Mouse (Mus musculus): Measurements from ENCODE around the gene Nsmce1.

DNA sequence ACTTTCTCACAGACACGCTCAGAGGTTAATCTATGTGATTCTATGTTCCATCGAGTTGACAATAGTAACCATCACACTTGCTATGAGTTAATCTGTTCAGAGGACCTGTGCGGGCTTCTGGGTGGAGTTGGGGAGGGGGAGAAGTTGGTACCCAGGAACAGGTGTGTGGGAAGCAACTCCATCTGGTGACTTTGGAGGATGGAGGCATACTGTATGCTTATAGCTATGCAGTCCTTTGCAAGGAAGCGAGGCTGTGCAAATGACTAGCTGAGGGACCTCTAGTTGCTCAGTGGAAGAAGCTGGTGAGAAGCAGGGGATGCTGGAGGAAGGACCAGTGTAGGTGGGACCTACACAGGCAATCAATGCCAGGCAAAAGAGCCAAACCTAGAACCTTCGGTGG is 13.2 kb upstream of the Nsmce1 start:
- no peak for TF ChIP-seq CTCF (IDR thresholded peaks at IDR 0.05; ENCODE audit: low read depth)
- TF ChIP-seq EP300 (IDR thresholded peaks at IDR 0.05; ENCODE audit: low read depth) = no peak

Data from liver, embryonic 14.5 days (tissue).